Mouse (Mus musculus) embryonic facial prominence, embryonic 14.5 days (tissue): Measurements from ENCODE around the gene Mettl9. TPM values are rescaled to one million over a fixed set of nuclear protein-coding genes. Genes with fewer than 3 reads are reported as not detected.

Source experiments
- ATAC-seq: fragments of 200-750 bp; cut with Nextera tagmentation; 2 replicates; pipeline ENCODE4 v1.8.0; 2017; ENCODE audit warnings: low read depth, moderate number of reproducible peaks, moderate TSS enrichment
- DNase-seq: peaks from one replicate; pipeline ENCODE4 v3.0.0-alpha.2; 2015; ENCODE audit warnings: low spot score
- H3K27ac ChIP-seq: fragments of 300-500 bp; sonication (generic); replicated peaks from 2 replicates; pipeline ENCODE4 v1.5.1; 2014; ENCODE audit warnings: low read depth, mild to moderate bottlenecking, low read length, moderate library complexity
- H3K27me3 ChIP-seq: fragments of 300-500 bp; sonication (generic); replicated peaks from 2 replicates; pipeline ENCODE4 v1.6.1; 2014; ENCODE audit warnings: low read length; ENCODE audit not compliant: control insufficient read depth, insufficient read depth
- H3K36me3 ChIP-seq: fragments of 300-500 bp; sonication (generic); 2 replicates; pipeline ENCODE4 v1.6.1; 2014; ENCODE audit warnings: low read length, mixed read lengths; ENCODE audit not compliant: control insufficient read depth, insufficient read depth
- H3K4me1 ChIP-seq: fragments of 300-500 bp; sonication (generic); 2 replicates; pipeline ENCODE4 v1.6.1; 2014; ENCODE audit warnings: antibody characterized with exemption, low read length; ENCODE audit not compliant: control insufficient read depth, insufficient read depth
- H3K4me2 ChIP-seq: fragments of 300-500 bp; sonication (generic); 2 replicates; pipeline ENCODE4 v1.6.1; 2014; ENCODE audit warnings: low read depth, mild to moderate bottlenecking, low read length, moderate library complexity, mixed read lengths
- H3K4me3 ChIP-seq: fragments of 300-500 bp; sonication (generic); 2 replicates; pipeline ENCODE4 v1.5.1; 2014; ENCODE audit warnings: low read depth, mild to moderate bottlenecking, low read length
- H3K9ac ChIP-seq: fragments of 300-500 bp; sonication (generic); 2 replicates; pipeline ENCODE4 v1.6.1; 2014; ENCODE audit warnings: low read depth, mild to moderate bottlenecking, low read length, moderate library complexity, mixed read lengths
- H3K9me3 ChIP-seq: fragments of 300-500 bp; sonication (generic); 2 replicates; pipeline ENCODE4 v1.6.1; 2016; ENCODE audit warnings: low read length; ENCODE audit not compliant: control insufficient read depth
- WGBS: fragments of 180-500 bp; shearing (Covaris S2); extraction: QIAGEN DNeasy Blood & Tissue Kit; methylation state at CpG from one replicate; pipeline ENCODE4 v1.1.7; 2014; 5-methylcytosine and 5-hydroxymethylcytosine counted together
- polyA plus RNA-seq: library from polyadenylated mRNA; unstranded; fragments of >200 nt; fragmentation: Nextera tagmentation; extraction: Ambion mirVana; gene quantifications from 2 replicates; pipeline ENCODE4 v1.2.1, GENCODE M21; 2014

Mettl9 gene
- polyA plus RNA-seq, 1 experiment from 2014 or later = 142 TPM

- no peak overlapping the region for H3K27ac ChIP-seq
- peak; percentile 80 for ATAC-seq
- 4% methylated on average over 5 of the region's 5 CpGs for WGBS
- H3K4me2 ChIP-seq = no peak overlapping the region
- H3K9me3 ChIP-seq = no peaks in the 10 kb centered on the region
- DNase-seq = peak; percentile 82
- H3K36me3 ChIP-seq = peaks cover 30% of the 10 kb centered on the region
- H3K9ac ChIP-seq = no peak overlapping the region
- H3K27me3 ChIP-seq = no peaks in the 10 kb centered on the region
- no peak overlapping the region for H3K4me3 ChIP-seq
- H3K4me1 ChIP-seq = no peaks in the 10 kb centered on the region
Measured at GRCm38 (mm10) chr7:121077829-121078228, 43.6 kb downstream of the Mettl9 start.

GRCm38 (mm10) chr7:121081350-121081749 is 47.1 kb downstream of the Mettl9 start, which contains the start of gene Otoa:
Gene Otoa (plus strand): TSS chr7:121081650.
- Histone ChIP-seq H3K27me3 (no peaks in the 10 kb centered on the region), H3K9ac (no peak within 1 kb of the TSS), H3K4me2 (no peak within 1 kb of the TSS), H3K4me1 (peaks cover 5% of the 10 kb centered on the region; the same call in 1 of the 2 replicates), H3K27ac (no peak within 1 kb of the TSS), H3K4me3 (no peak within 1 kb of the TSS), H3K9me3 (no peaks in the 10 kb centered on the region), H3K36me3 (peaks cover 16% of the 10 kb centered on the region)
- no peak for DNase-seq
- 72% methylated on average over 4 of the region's 4 CpGs for WGBS
- no peak for ATAC-seq

GRCm38 (mm10) chr7:121081816-121082215 is 47.6 kb downstream of the Mettl9 start:
- WGBS = 44% methylated on average over 2 of the region's 2 CpGs
- peaks cover 12% of the 10 kb centered on the region for H3K36me3 ChIP-seq
- no peak for DNase-seq
- no peak overlapping the region for H3K27ac ChIP-seq
- H3K9ac ChIP-seq = no peak overlapping the region
- ATAC-seq = no peak
- no peaks in the 10 kb centered on the region for H3K9me3 ChIP-seq
- no peaks in the 10 kb centered on the region for H3K27me3 ChIP-seq
- H3K4me1 ChIP-seq = peaks cover 5% of the 10 kb centered on the region; the same call in 1 of the 2 replicates
- no peak overlapping the region for H3K4me3 ChIP-seq
- no peak overlapping the region for H3K4me2 ChIP-seq

DNA sequence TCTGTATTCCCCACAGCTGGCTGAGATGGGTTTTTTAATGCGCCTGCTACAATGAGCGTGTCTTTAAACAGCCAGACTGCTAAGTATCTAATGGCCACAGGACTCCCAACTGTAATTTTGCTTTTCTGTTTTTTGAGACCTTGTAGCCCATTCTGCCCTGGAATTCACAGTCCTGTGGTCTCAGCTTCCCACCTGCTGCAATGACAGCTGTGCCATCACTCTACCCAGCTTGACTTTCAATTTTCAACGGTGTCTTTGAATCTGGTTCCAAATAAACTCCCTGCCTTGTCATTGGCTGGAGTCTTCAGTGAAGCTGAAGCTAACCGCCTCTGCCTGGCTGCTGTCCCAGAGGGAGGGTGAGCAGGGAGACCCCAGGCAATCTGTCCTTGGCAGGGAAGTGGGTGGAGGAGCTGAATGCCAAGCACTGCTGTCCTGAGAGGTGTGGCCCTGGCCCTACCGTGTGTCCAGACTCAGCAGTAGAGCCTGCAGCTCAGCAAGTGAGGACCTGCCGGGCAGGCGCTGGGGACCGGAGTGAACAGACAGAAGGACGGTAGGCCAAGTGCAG is 48.8 kb downstream of the Mettl9 start:
- peaks cover 5% of the 10 kb centered on the region; the same call in 1 of the 2 replicates for H3K4me1 ChIP-seq
- H3K9me3 ChIP-seq = no peaks in the 10 kb centered on the region

DNA sequence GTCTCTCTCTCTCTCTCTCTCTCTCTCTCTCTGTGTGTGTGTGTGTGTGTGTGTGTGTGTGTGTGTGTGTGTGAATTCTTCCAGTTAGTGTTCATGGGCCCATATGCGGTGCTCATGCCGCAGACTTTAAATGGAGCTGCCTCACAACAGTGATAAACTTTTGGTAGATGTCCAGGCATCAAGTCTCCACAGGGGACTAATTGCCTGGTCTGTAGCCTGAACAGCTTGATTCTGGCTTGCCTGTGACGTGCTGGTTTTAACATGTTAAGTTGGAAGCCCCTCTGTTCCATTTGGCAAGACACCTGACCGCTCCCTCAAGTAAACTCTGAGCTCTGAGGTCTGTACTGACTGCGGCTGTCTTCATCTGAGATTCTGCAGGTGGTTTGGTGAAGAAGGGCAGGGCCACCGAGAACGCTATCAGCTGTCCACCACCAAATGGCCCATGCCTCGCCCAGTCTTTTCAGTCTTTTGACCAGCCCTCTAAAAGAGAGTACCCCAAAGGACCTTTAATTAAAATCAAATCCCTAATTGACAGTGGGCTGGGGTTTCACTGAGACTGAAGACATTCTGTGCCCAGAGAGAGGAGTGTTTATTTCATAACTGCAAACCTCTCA is 50.7 kb downstream of the Mettl9 start:
- 60% methylated on average over 8 of the region's 8 CpGs for WGBS
- ATAC-seq = no peak

More for the DNA sequence above, 48.8 kb downstream of the Mettl9 start:
- 67% methylated on average over 9 of the region's 9 CpGs for WGBS
- H3K4me3 ChIP-seq = no peak overlapping the region
- H3K36me3 ChIP-seq = peaks cover 6% of the 10 kb centered on the region
- H3K27me3 ChIP-seq = no peaks in the 10 kb centered on the region
- DNase-seq (peak; percentile 45), ATAC-seq (peak; percentile 22; the same call in 1 of the 2 replicates)
- no peak overlapping the region for H3K4me2 ChIP-seq
- H3K27ac ChIP-seq = no peak overlapping the region
- no peak overlapping the region for H3K9ac ChIP-seq

DNA sequence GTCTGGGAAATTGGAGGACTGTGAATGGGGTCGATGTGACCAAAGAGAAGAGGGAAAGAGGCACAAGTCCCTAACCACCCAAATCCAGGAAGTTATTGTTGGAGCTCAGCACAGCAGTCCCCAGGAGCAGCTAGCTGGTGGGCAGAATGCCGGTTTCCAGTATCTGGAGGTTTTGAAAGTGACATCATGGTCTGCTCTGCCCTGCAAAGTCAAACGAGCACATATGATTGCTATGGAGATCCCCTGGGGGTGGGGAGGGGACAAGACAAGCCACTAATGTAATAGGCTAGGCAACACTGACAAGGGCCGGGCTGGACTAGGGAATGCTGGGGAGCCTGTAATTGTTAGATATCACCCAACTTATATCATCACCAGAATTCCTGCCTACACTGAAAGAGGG is 51.3 kb downstream of the Mettl9 start:
- no peaks in the 10 kb centered on the region for H3K27me3 ChIP-seq
- H3K4me2 ChIP-seq = no peak overlapping the region
- no peaks in the 10 kb centered on the region for H3K36me3 ChIP-seq
- H3K9ac ChIP-seq = no peak overlapping the region
- H3K4me1 ChIP-seq = peaks cover 5% of the 10 kb centered on the region; the same call in 1 of the 2 replicates
- H3K9me3 ChIP-seq = no peaks in the 10 kb centered on the region
- no peak overlapping the region for H3K27ac ChIP-seq
- WGBS = 7% methylated on average over 4 of the region's 4 CpGs
- no peak overlapping the region for H3K4me3 ChIP-seq
- peak; percentile 61 for DNase-seq
- ATAC-seq = peak; percentile 53; the same call in 1 of the 2 replicates

More for the DNA sequence above, 50.7 kb downstream of the Mettl9 start:
- no peak for DNase-seq
- no peak overlapping the region for H3K9ac ChIP-seq
- no peak overlapping the region for H3K27ac ChIP-seq
- no peaks in the 10 kb centered on the region for H3K27me3 ChIP-seq
- peaks cover 5% of the 10 kb centered on the region; the same call in 1 of the 2 replicates for H3K4me1 ChIP-seq
- H3K4me2 ChIP-seq = no peak overlapping the region
- no peaks in the 10 kb centered on the region for H3K36me3 ChIP-seq
- no peaks in the 10 kb centered on the region for H3K9me3 ChIP-seq
- no peak overlapping the region for H3K4me3 ChIP-seq

DNA sequence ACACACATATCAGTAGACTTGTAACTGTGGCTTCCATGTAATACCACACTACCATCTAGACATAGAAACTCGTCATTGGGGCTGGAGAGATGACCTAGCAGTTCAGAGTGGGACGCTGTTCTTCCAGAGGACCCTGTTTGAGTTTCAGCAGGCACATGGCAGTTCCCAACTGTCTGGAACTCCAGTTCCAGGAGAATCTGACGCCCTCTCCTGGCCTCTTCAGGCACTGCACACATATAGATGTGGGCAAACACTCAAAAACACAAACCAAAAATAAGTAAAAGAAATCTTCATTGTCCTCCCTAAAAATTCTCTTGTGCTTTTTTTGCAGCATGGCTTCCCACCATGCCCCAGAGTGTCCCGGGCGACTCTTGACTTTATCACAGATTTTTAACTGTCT is 54.5 kb downstream of the Mettl9 start:
- Histone ChIP-seq H3K9ac (no peak overlapping the region), H3K9me3 (no peaks in the 10 kb centered on the region), H3K4me1 (peaks cover 5% of the 10 kb centered on the region; the same call in 1 of the 2 replicates), H3K27me3 (no peaks in the 10 kb centered on the region), H3K4me2 (no peak overlapping the region), H3K36me3 (no peaks in the 10 kb centered on the region), H3K27ac (no peak overlapping the region), H3K4me3 (no peak overlapping the region)
- DNase-seq (no peak), ATAC-seq (no peak)
- WGBS = 74% methylated on average over 5 of the region's 5 CpGs

- DNase-seq (peak; percentile 75), ATAC-seq (peak; percentile 30; the same call in 1 of the 2 replicates)
- 74% methylated on average over 7 of the region's 7 CpGs for WGBS
- Histone ChIP-seq H3K9ac (no peak overlapping the region), H3K27ac (no peak overlapping the region), H3K27me3 (no peaks in the 10 kb centered on the region), H3K4me2 (no peak overlapping the region), H3K4me1 (no peaks in the 10 kb centered on the region), H3K36me3 (no peaks in the 10 kb centered on the region), H3K4me3 (no peak overlapping the region), H3K9me3 (no peaks in the 10 kb centered on the region)
Measured at GRCm38 (mm10) chr7:121090748-121091147, 56.5 kb downstream of the Mettl9 start.
